Mouse (Mus musculus): Measurements from ENCODE around the gene Nudt22. TPM values are rescaled to one million over a fixed set of nuclear protein-coding genes. Genes with fewer than 3 reads are reported as not detected.

The Nudt22 gene
- polyA plus RNA-seq (2017; shearing (Covaris generic)) = 8.8 TPM

GRCm38 (mm10) chr19:6996006-6996405, at the start of gene Nudt22, which contains the start of gene Trpt1:
Gene Nudt22, minus strand, starts transcription at chr19:6996117.
Gene Trpt1, plus strand, starts transcription at chr19:6996131.

DNA sequence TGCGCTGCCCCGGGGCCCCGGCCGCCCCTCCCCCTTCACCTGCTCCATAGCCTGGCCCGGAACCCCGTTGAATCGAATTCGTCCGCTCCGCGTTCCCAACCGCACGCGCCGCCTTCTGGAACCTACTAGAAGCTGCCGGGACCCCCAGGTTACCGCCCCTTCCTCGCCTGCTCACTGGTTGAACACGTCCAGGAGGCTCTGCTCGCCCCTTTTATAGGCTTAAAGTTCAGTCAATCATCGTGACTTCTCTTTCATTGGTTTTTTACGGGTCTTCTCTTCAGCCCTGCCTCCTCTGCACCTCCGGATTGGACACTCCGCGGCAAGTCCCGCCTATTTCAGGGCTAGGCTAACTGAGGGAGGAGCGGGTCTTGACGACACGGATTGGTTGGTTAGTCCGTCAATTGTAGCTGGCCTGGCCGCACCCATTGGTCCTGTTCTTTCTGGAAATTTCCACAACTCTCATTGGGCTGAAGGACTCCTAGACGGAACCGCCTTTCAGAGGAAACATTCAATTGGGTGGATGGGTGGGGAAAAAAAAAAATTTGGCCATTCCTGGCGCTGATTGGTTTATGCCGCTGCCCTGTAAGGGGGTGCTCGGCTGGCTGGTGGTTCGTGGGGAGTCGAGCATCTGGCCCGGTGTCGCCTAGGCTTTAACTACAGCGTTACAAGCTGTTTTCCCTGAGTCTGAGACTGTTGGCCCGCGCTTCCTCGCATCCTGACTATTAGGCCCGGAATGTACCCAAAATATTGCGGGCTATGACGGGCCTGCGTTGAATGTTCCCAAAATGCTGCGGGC, 44.1 kb upstream of the Nudt22 start, which contains the start of gene Stip1:
Gene Stip1 (minus strand): TSS at position 127 of the 796 bp plus-strand sequence.

GRCm38 (mm10) chr19:7019191-7019590, 23.3 kb upstream of the Nudt22 start, which contains the start of gene Fermt3:
Gene Fermt3, minus strand, starts transcription at chr19:7019469.

GRCm38 (mm10) chr19:6992011-6992858, 3.7 kb downstream of the Nudt22 start, which contains the start of gene Dnajc4:
Gene Dnajc4, minus strand, starts transcription at chr19:6992572.

DNA sequence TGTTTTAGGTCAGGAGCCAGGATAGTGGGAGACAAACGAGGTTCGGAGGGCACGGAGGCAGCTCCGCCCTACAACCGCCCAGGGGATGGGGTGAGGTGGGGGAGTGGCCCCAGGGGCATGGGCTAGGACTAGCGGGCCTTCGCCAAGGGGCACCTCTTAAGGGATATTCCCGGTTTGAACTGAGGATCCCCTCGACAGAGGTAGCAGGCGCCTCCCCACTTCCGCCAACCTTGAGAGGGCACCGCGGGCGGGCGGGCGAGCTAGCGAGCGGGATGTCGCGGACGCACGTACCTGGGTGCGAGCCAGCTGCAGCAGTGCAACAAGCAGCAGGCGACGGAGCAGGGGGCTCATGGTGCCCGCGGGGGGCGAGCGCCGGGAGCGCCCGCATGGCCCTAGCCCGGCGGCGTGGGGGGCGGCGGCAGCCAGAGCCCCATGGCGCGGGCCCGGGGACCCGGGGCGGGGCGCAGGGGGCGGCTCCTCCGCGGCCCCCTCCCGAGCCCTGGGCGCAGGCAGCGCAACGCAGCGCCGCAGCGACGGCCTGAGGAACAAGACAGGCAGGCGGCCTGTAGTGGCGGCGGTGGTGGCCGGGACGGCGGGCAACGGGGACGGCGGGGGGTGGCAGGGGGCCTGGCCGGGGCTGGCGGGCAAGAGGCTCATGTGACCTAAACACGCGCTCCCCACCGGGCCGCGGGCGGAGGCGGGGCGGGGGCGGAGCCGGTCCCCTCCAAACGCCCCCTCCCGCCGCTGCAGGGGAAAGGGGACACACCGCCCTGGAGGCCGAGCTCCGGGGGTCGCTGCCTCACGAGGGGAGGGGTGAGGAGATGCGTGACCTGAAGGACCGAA, 8.6 kb downstream of the Nudt22 start, which contains the start of gene Vegfb:
Gene Vegfb (minus strand): TSS at position 591 of the 843 bp plus-strand sequence.

DNA sequence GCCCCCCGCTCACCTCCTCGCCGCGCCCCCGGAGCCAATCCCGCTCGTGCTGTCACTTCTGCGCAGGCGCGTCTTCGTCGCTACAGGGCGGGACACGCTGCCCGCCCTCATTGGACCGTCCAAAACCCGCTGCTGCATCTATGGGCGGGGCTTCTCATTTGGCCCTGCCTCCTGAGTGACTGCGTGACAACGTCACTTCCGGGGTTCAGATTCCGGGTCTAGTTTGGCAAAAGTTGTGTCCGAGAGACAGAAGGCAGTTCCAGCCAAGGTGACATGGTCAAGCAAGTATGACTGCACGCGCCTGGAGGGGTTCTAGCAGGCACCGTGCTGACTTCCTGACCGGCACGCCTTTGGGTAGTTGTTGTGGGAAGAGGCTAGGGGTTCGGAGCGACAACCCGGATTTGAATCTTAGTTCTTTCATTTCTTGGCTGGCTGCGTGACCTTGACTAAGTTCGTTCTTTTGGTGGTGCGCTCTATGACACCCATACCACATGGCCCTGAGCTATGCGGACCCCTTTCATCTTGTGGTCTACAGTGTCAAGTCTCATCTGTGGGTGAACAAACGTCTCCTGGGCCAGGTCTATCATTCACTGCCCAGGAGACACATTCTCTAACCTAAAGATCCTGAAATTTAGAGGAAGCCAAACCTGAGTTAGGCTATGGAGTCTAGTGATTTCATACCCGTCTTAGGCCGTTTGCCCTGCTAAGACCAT, 15.4 kb downstream of the Nudt22 start, which contains the start of gene Fkbp2:
Gene Fkbp2 (minus strand): TSS at position 121 of the 713 bp plus-strand sequence.

GRCm38 (mm10) chr19:6975537-6976521, 20.1 kb downstream of the Nudt22 start, which contains the start of gene Plcb3:
Gene Plcb3, minus strand, starts transcription at chr19:6976470.

DNA sequence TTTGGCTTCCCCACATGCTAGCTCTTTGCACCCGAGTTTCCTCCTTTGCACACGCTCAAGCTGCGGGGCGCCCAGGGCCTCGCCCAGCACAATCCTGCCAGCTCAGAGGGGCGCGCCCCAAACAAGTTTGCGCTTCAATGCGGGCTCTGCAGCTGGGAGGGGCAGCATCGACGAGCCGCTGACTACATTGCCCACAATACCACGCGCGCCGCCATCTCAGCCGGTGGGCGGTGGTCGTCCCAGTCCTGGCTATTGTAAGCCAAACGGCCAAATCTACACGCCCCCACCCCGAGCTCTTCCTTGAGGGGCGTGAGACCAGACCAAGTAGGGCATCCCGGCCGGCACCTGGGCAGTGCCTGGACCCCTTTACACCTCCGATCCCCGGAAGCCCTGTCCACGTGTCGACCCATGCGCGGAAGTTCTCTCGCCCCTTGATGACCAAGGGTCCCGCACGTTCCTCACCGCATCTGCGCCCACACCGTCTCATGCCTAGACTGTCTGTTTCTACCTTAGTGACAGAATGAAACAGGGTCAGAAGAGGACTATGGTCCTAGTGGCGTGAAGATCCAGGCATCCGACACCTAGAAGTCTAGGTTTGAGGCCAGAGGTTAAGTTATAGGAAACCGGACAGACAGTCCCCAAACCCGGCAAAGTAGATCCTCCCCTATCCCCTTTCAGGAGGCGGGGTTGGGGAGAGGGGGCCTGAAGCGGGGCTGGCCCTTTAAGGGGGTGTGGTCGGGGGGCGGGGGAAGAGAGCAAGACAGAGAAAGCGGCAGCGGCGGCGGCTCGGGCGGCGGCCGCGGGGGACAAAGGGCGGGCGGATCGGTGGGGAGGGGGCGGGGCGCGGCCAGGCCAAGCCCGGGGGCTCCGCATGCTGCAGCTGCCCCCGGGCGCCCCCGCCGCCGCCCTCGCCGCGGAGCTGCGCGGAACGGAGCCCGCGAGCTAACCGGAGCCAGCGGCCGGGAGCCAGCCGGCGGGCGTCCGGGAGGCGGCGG, 21.4 kb downstream of the Nudt22 start, which contains the start of gene Ppp1r14b:
Gene Ppp1r14b (plus strand): TSS at position 758 of the 995 bp plus-strand sequence.

Other genes with a start within 250 kb of the Nudt22 start
- gene Rps6ka4, start 155.5 kb downstream of the Nudt22 start, polyA plus RNA-seq (2017; shearing (Covaris generic)) = 36.4 TPM
- gene Ccdc88b, start 137.9 kb downstream of the Nudt22 start, polyA plus RNA-seq (2017; shearing (Covaris generic)) = 43.5 TPM
- gene Trmt112, start 86.4 kb downstream of the Nudt22 start, polyA plus RNA-seq (2017; shearing (Covaris generic)) = 142 TPM
- gene Prdx5, start 86.0 kb downstream of the Nudt22 start, polyA plus RNA-seq (2017; shearing (Covaris generic)) = 133 TPM
- gene Esrra, start 74.3 kb downstream of the Nudt22 start, polyA plus RNA-seq (2017; shearing (Covaris generic)) = 18.2 TPM
- not detected for gene Catsperz, start 70.7 kb downstream of the Nudt22 start, polyA plus RNA-seq (2017; shearing (Covaris generic))
- not detected for gene Kcnk4, start 61.6 kb downstream of the Nudt22 start, polyA plus RNA-seq (2017; shearing (Covaris generic))
- gene Bad, start 54.3 kb downstream of the Nudt22 start, polyA plus RNA-seq (2017; shearing (Covaris generic)) = 13.8 TPM
- gene Gpr137, start 53.6 kb downstream of the Nudt22 start, polyA plus RNA-seq (2017; shearing (Covaris generic)) = 7.7 TPM
- gene Ppp1r14b, start 21.1 kb downstream of the Nudt22 start, polyA plus RNA-seq (2017; shearing (Covaris generic)) = 107 TPM
- gene Plcb3, start 19.6 kb downstream of the Nudt22 start, polyA plus RNA-seq (2017; shearing (Covaris generic)) = 12.8 TPM
- gene Fkbp2, start 15.6 kb downstream of the Nudt22 start, polyA plus RNA-seq (2017; shearing (Covaris generic)) = 21.5 TPM
- 8.6 TPM for gene Vegfb, start 8.5 kb downstream of the Nudt22 start, polyA plus RNA-seq (2017; shearing (Covaris generic))
- 43.3 TPM for gene Dnajc4, start 3.5 kb downstream of the Nudt22 start, polyA plus RNA-seq (2017; shearing (Covaris generic))
- gene Trpt1, start within 50 bp of the Nudt22 start, polyA plus RNA-seq (2017; shearing (Covaris generic)) = 9.1 TPM
- gene Fermt3, start 23.4 kb upstream of the Nudt22 start, polyA plus RNA-seq (2017; shearing (Covaris generic)) = 211 TPM
- 197 TPM for gene Stip1, start 43.9 kb upstream of the Nudt22 start, polyA plus RNA-seq (2017; shearing (Covaris generic))
- gene Macrod1, start 60.7 kb upstream of the Nudt22 start, polyA plus RNA-seq (2017; shearing (Covaris generic)) = 20.5 TPM
- not detected for gene Flrt1, start 109.6 kb upstream of the Nudt22 start, polyA plus RNA-seq (2017; shearing (Covaris generic))
- gene Otub1, start 210.2 kb upstream of the Nudt22 start, polyA plus RNA-seq (2017; shearing (Covaris generic)) = 57.0 TPM
- 416 TPM for gene Cox8a, start 221.5 kb upstream of the Nudt22 start, polyA plus RNA-seq (2017; shearing (Covaris generic))
- gene Naa40, start 245.1 kb upstream of the Nudt22 start, polyA plus RNA-seq (2017; shearing (Covaris generic)) = 35.8 TPM

Data from effector memory CD4-positive, alpha-beta T cell, adult 5 months (primary cell).